Mouse (Mus musculus): ENCODE data around the gene Spata48.

DNA sequence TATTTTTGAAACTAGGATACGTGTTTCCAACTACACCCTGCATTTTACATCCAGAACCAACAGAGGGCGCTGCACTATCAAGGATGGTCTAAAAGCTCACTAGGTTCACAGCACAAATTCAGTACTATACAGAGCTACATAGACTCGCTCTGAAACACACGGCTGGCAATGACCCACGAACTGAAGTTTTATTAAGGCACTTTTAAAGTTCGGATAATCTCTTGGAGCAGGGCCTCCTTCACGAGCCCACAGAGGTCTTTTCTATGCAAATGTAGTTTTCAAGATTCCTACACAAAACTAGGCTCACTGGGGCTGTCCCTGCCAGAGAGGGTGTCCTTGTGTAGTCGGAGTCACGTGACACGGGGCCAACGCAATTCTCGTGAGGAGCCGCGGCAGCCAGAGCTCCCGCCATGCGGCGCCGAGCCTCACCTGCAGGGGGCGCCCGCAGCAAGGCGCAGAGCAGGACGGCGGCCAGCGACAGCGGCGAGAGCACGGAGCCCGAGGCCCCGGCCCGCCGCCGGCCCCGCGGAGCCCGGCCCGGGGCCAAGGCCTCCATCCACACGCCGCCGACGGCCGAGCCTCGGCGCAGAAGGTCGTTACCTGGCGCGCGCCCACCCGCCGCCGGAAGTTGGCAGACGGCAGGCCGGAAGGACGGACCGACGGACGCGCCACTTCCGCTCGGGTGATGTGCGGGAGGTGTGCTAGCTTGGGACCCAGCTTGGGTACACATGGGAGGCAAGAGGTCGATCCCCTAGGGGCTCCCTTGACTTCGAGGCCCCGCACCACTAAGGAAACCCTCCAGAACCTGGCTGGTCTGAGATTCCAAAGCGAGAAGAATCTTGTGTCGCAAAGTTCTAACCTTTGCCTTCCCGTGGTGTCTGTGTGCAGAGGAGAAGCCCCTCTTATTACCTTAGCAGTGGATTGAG lies at the start of gene Spata48, which contains the start of gene Zpbp:
- TF ChIP-seq CTCF (IDR thresholded peaks at IDR 0.05; ENCODE audit: low read depth, low read length) = peak; percentile 54
- TF ChIP-seq POLR2A (IDR thresholded peaks at IDR 0.05; ENCODE audit: insufficient read depth, low read length) = no peak
- no peak for TF ChIP-seq EP300 (IDR thresholded peaks at IDR 0.05; ENCODE audit: insufficient read depth, low read depth, low read length)

Data from ES-Bruce4 (cell line).